Mouse (Mus musculus) testis, adult 2 months (tissue): ENCODE measurements around the gene Eps8. TPM values are rescaled to one million over a fixed set of nuclear protein-coding genes. Genes with fewer than 3 reads are reported as not detected.

Source experiments
- H3K27ac ChIP-seq: fragments of 200-500 bp; 2 replicates; pipeline ENCODE4 v1.5.1; 2012; ENCODE audit warnings: low read depth, low read length; ENCODE audit not compliant: control insufficient read depth, insufficient read depth
- H3K27me3 ChIP-seq: fragments of 200-500 bp; 2 replicates; pipeline ENCODE4 v1.6.1; 2012; ENCODE audit warnings: mild to moderate bottlenecking, low read length, moderate library complexity; ENCODE audit not compliant: control insufficient read depth, insufficient read depth
- H3K36me3 ChIP-seq: fragments of 200-500 bp; 2 replicates; pipeline ENCODE4 v1.6.1; 2012; ENCODE audit warnings: mild to moderate bottlenecking, low read length; ENCODE audit not compliant: control insufficient read depth, insufficient read depth
- H3K4me1 ChIP-seq: fragments of 200-500 bp; 2 replicates; pipeline ENCODE4 v1.6.1; 2012; ENCODE audit warnings: low read length; ENCODE audit not compliant: control insufficient read depth, insufficient read depth
- H3K4me3 ChIP-seq: fragments of 200-500 bp; 2 replicates; pipeline ENCODE4 v1.5.1; 2012; ENCODE audit warnings: low read depth, mild to moderate bottlenecking, low read length, moderate library complexity, mixed read lengths; ENCODE audit not compliant: control insufficient read depth
- CTCF ChIP-seq: fragments of 200-500 bp; IDR thresholded peaks from 2 replicates; pipeline ENCODE4 v1.5.1; 2012; ENCODE audit warnings: low read depth, mild to moderate bottlenecking, inconsistent platforms, low read length, moderate library complexity; ENCODE audit not compliant: control insufficient read depth, insufficient read depth, insufficient replicate concordance
- POLR2A ChIP-seq: fragments of 200-500 bp; IDR thresholded peaks from 2 replicates; pipeline ENCODE4 v1.6.1; 2012; ENCODE audit warnings: low read depth, mild to moderate bottlenecking, inconsistent platforms, low read length, moderate library complexity; ENCODE audit not compliant: control insufficient read depth
- polyA plus RNA-seq: library from polyadenylated mRNA; depleted of rRNA; stranded (reverse); fragments of >200 nt; gene quantifications from 2 replicates; pipeline ENCODE4 v1.2.3, GENCODE M21; 2012

The Eps8 gene
- polyA plus RNA-seq, 1 experiment = 5.4 TPM

DNA sequence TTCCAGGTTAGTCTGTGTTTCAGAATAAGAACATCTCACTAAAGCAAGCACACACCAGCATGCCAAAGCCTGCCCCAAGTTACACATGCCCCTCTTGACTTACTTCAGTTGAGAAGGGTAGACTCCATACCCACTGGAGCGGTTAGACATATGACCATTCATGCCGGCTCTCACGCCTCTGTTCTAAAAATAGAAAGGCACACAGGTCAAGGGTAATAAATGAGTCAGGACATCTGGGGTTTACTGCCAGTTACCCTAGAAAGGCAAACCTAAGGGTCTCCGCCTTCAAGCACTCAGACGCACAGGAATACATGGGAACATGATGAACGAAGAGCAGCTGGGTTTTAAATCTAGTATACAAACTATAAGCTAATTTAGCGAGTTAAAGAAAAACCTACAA, 115.5 kb downstream of the Eps8 start:
- H3K27me3 ChIP-seq = no peaks in the 10 kb centered on the region
- H3K4me1 ChIP-seq = peaks cover 3% of the 10 kb centered on the region; the same call in 1 of the 2 replicates
- no peak for TF ChIP-seq CTCF
- TF ChIP-seq POLR2A = no peak
- H3K36me3 ChIP-seq = no peaks in the 10 kb centered on the region
- H3K4me3 ChIP-seq = no peak overlapping the region
- H3K27ac ChIP-seq = no peak overlapping the region

DNA sequence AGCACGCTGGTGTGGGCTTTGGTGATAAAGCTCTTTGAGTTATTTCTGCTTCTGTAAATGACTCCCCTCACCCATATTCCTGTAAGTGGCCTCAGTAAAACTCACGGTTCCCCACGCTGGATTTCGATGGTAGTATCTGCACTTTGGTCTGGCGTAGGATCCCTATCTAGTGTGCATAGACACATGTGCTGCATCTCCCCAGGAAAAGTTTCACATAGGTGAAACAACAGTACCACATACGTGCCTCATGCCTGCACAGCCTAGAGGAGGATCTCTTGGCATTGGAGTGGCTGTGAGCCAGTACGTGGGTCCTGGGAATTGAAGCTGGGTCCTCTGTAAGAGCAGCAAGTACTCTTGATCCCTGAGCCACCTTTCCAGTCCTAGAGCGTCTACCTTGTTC, 121.9 kb downstream of the Eps8 start:
- TF ChIP-seq CTCF (no peak), POLR2A (no peak)
- H3K4me1 ChIP-seq = no peaks in the 10 kb centered on the region
- H3K4me3 ChIP-seq = no peak overlapping the region
- H3K36me3 ChIP-seq = no peaks in the 10 kb centered on the region
- H3K27me3 ChIP-seq = no peaks in the 10 kb centered on the region
- H3K27ac ChIP-seq = no peak overlapping the region

DNA sequence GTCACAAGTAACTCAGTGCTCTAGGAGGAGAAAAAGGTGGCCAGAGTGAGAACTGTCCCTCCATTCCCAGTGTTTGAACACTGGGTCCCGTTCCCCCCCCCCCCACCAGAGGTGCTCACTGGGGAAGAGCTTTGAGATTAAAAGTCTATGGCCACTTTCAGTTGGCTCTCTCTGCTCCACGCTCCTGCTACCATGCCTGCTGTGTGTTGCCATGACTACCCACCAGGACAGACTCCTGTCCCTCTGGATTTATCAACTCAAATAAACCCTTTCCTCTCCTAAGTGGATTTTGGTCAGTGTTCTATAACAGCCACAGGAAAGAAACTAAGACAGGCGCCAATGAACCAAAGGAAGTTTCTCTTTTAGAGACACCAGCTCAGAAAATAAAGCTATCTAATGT, 128.9 kb downstream of the Eps8 start:
- Histone ChIP-seq H3K27ac (no peak overlapping the region), H3K4me3 (no peak overlapping the region), H3K27me3 (no peaks in the 10 kb centered on the region), H3K4me1 (no peaks in the 10 kb centered on the region), H3K36me3 (no peaks in the 10 kb centered on the region)
- TF ChIP-seq POLR2A (no peak), CTCF (no peak)

DNA sequence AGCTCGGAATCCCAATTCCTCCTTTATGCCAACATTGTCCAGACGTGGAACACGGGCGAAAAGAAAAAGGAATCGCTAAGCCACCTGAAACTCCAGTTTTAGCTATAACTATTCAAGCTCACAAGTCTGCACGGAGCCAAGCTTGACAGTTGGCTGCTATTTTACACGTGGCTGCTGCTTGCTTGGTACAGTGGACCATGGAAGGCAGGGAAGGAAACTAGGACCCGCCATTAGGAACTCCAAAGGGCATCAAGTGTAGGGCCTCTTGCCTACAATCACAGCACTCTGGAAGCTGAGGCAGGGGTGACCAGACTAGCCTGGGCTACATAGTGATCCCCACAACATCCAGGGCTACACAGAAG, 134.4 kb downstream of the Eps8 start:
- no peaks in the 10 kb centered on the region for H3K36me3 ChIP-seq
- TF ChIP-seq POLR2A = no peak
- no peak for TF ChIP-seq CTCF
- no peak overlapping the region for H3K27ac ChIP-seq
- no peak overlapping the region for H3K4me3 ChIP-seq
- no peaks in the 10 kb centered on the region for H3K4me1 ChIP-seq
- H3K27me3 ChIP-seq = no peaks in the 10 kb centered on the region

DNA sequence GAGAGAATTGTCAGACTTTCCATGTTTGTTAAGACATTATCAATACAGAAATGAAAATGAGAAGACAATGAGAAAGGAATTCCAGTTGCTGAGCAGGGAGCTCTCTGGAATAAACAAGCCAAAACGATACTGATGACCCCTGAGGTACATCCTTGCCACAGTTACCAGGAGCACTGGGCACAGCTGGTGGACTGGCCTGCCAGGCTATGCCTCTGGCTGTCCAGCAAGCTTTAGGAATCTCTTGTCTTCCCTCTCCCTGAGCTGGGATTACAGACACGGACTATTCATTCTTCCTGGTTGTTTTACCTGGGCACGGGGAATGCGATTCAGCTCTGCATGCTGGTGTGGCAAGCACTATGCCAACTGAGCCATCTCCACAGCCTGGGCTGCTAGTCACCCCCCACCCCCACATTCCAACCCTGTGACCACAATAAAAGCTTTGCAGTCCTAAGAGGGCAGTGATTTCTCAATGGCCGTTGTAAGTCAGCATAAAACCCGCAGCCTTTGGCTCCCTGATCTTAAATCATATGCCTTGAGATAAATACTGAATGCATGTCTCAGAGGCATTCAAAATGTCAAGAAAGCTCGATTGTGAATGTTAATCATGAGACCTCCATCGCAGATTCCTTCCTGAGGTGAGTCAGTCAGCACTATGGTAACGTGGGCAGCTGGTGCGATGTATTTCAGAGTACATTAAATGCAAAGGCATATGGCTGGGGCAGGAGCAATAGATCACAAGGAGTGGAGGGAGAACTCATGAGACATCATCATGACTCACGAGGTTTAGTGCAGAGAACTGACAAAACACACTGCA, 134.9 kb downstream of the Eps8 start:
- H3K27me3 ChIP-seq = no peaks in the 10 kb centered on the region
- no peak overlapping the region for H3K27ac ChIP-seq
- no peaks in the 10 kb centered on the region for H3K4me1 ChIP-seq
- TF ChIP-seq POLR2A (no peak), CTCF (no peak)
- no peak overlapping the region for H3K4me3 ChIP-seq
- no peaks in the 10 kb centered on the region for H3K36me3 ChIP-seq

DNA sequence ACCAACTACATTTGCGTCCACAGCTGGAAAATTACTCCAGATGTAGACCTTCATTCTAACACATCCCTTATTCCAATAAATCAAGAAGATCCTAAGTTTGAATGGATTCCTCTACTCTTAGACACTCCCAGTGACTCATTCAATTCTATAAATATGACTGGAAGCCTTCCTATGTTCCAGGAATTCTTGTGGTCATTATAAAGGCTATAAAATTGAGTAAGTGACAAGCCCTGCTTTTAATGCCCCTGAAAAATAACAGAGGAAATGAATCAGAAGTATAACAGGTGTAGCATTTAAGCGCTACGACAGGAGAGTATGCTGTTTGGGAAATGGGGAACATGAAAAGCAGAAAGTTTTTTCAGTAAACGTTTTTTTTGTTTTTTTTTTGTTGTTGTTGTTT, 139.8 kb downstream of the Eps8 start:
- TF ChIP-seq CTCF (no peak), POLR2A (no peak)
- H3K4me1 ChIP-seq = no peaks in the 10 kb centered on the region
- no peak overlapping the region for H3K27ac ChIP-seq
- H3K27me3 ChIP-seq = no peaks in the 10 kb centered on the region
- H3K36me3 ChIP-seq = no peaks in the 10 kb centered on the region
- no peak overlapping the region for H3K4me3 ChIP-seq

DNA sequence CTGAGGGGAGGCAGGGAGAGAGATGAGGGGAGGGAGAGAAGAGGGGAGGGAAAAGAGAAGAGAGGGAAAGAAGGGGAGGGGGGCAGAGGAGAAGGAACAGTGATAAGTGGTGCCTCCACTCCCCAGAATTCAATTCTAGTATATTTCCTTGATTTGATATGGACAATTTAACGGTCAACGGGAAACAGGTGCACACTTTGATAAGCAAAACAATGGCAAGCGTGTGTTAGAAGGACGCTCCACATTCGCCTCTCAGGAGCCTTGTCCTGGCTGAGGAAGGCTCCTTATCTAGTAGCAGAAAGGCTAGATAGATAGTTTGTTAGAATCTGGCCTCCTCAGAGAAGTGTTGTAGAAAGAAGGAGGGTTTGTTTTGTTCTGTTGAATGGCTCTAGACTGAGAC, 141.9 kb downstream of the Eps8 start:
- H3K36me3 ChIP-seq = no peaks in the 10 kb centered on the region

DNA sequence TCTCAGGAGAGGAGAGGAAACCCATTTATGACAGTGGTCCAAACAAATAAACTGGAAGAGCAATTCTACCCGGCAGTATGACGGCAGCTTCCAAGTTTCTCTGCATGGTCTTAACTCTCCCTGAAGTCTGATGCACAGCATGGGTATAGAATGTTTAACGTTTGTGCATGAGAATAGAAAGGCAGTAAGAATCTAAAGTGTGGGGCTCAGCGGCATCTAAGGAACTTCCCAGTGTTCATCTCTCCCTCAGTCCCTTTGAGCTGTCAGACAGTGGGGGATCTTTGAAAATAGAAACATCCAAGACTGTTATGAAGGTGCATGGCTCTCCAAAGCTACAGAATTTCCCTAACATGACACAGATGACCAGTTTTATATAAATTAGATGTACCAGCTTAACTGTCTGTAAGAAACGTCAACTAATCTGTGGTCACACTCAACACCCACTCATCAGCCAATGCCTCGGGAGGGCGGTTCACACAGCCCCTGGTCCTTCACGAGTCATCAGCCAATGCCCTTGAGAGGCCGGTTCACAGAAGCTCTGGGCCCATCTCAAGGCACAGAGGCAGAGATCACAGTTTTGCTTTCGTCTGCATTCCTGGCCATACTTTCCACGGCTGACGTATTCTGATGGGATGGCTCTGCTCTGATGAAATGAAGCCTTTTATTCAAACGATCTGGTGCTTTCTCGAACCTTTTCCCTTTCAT, 145.2 kb downstream of the Eps8 start:
- H3K27me3 ChIP-seq = no peaks in the 10 kb centered on the region
- TF ChIP-seq POLR2A = no peak
- TF ChIP-seq CTCF = no peak
- no peak overlapping the region; the same call in 1 of the 2 replicates for H3K27ac ChIP-seq
- H3K4me3 ChIP-seq = no peak overlapping the region
- H3K4me1 ChIP-seq = peaks cover 3% of the 10 kb centered on the region
- H3K36me3 ChIP-seq = no peaks in the 10 kb centered on the region

More for the DNA sequence above, 141.9 kb downstream of the Eps8 start:
- Histone ChIP-seq H3K4me1 (no peaks in the 10 kb centered on the region), H3K27ac (no peak overlapping the region), H3K4me3 (no peak overlapping the region), H3K27me3 (no peaks in the 10 kb centered on the region)
- no peak for TF ChIP-seq POLR2A
- TF ChIP-seq CTCF = no peak
